In the genomic region with DNA sequence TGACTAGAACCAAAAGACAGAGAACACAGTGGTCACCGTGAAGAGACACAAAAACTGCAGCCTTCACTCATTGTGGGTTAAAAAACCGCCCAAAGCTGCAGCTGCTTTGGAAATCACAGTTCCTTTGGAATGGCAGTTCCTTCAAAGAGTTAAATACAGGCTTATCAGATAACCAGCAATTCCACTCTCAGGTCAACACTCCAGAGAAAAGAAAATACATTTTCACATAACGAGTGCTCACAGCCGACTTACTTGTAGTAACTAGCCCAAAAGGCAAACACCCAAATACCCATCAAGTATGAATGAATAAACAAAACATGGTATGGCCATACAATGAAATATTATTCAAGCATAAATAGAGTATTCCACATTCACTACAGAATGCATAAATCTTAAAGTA, we compare ENCODE assay signal across 17 mouse cellular contexts. TPM values are rescaled to one million over a fixed set of nuclear protein-coding genes. Genes with fewer than 3 reads are reported as not detected.
DNase-seq lines count a peak whose midpoint lies in the region; ATAC-seq and TF ChIP-seq lines count a peak whose summit lies in the region.
"Had no signal": no experiment of that assay in that cellular context is flagged by ENCODE, and none has a peak within 500 bp of the region (broad histone marks: within the 10 kb centered on the region; RNA-seq: fewer than 3 reads in every experiment).

No protein-coding gene starts in this region.

- no peak for TF ChIP-seq POLR2A in myocyte (IDR thresholded peaks at IDR 0.05; ENCODE audit: insufficient read length, low read depth)
- no peak for TF ChIP-seq POLR2A in cerebellum, adult 2 months (IDR thresholded peaks at IDR 0.05; ENCODE audit: borderline replicate concordance, insufficient read depth, low read length)

- H3K4me2 ChIP-seq in kidney, embryonic 16.5 days (replicated peaks; ENCODE audit: low read depth, low read length): no peak overlapping the region
- peak overlapping the region; percentile 70 for H3K4me2 ChIP-seq in forebrain, embryonic 12.5 days
- peak overlapping the region; percentile 66; the same call in 1 of the 2 replicates for H3K4me2 ChIP-seq in hindbrain, embryonic 14.5 days (replicated peaks)
- H3K4me2 ChIP-seq in myocyte (ENCODE audit: low read depth): peak overlapping the region; percentile 13
- H3K4me2 ChIP-seq: embryonic facial prominence, embryonic 15.5 days; limb, embryonic 12.5 days had no signal

- no peak for ATAC-seq in kidney, embryonic 16.5 days (ENCODE audit: low FRiP score, low TSS enrichment)
- no peak for ATAC-seq in forebrain, embryonic 12.5 days (ENCODE audit: low FRiP score)
- ATAC-seq in hindbrain, embryonic 14.5 days (ENCODE audit: low FRiP score): no peak
- ATAC-seq in erythroid progenitor cell, adult 5-6 weeks (replicated peaks; ENCODE audit: low FRiP score, poor library complexity, severe bottlenecking): no peak

- 0 out of 2 replicates have a peak overlapping the region, but pooled peaks have one; percentile 26 for H3K27ac ChIP-seq in kidney, embryonic 16.5 days (ENCODE audit: low read length)
- no peak overlapping the region; the same call in 1 of the 2 replicates for H3K27ac ChIP-seq in forebrain, embryonic 12.5 days
- no peak overlapping the region for H3K27ac ChIP-seq in hindbrain, embryonic 14.5 days
- no peak overlapping the region for H3K27ac ChIP-seq in cerebellum, adult 2 months (ENCODE audit: insufficient read depth, low read length)
- H3K27ac ChIP-seq: embryonic facial prominence, embryonic 15.5 days; kidney, postnatal 0 days; limb, embryonic 12.5 days had no signal

- H3K79me2 ChIP-seq in myocyte (ENCODE audit: control insufficient read depth, insufficient read depth): peaks cover 80% of the 10 kb centered on the region

- H3K4me3 ChIP-seq in kidney, embryonic 16.5 days (ENCODE audit: low read length): no peak overlapping the region
- H3K4me3 ChIP-seq in forebrain, embryonic 12.5 days (replicated peaks): no peak overlapping the region
- no peak overlapping the region for H3K4me3 ChIP-seq in hindbrain, embryonic 14.5 days (replicated peaks; ENCODE audit: low read length)
- no peak overlapping the region for H3K4me3 ChIP-seq in myocyte
- no peak overlapping the region for H3K4me3 ChIP-seq in cerebellum, adult 2 months (replicated peaks; ENCODE audit: insufficient read depth, low read depth, low read length)
- H3K4me3 ChIP-seq: embryonic facial prominence, embryonic 15.5 days; limb, embryonic 12.5 days had no signal

- H3ac ChIP-seq in myocyte (ENCODE audit: control insufficient read depth, insufficient read length): no peak overlapping the region

- no peak for DNase-seq in kidney, postnatal 4 days
- no peak for DNase-seq in hindbrain, embryonic 14.5 days (ENCODE audit: low spot score)
- no peak for DNase-seq in cerebellum, postnatal 14 days
- no peak for DNase-seq in cerebellum, adult 2 months
- DNase-seq: cerebellum, postnatal 25 days; heart, postnatal 10 days; layer of hippocampus, postnatal 36 days; lung, postnatal 36 days; right cerebral cortex, adult 18-20 months; thymus, postnatal 14 days had no signal

- no peaks in the 10 kb centered on the region for H3K36me3 ChIP-seq in kidney, embryonic 16.5 days (ENCODE audit: insufficient read depth, low read length)
- no peaks in the 10 kb centered on the region for H3K36me3 ChIP-seq in forebrain, embryonic 12.5 days (replicated peaks)
- no peaks in the 10 kb centered on the region for H3K36me3 ChIP-seq in hindbrain, embryonic 14.5 days (replicated peaks; ENCODE audit: control insufficient read depth, insufficient read depth)
- no peaks in the 10 kb centered on the region for H3K36me3 ChIP-seq in myocyte (ENCODE audit: control insufficient read depth, insufficient read depth)
- H3K36me3 ChIP-seq: embryonic facial prominence, embryonic 15.5 days; limb, embryonic 12.5 days had no signal

- WGBS in kidney, embryonic 16.5 days: 19% methylated on average over 4 of the region's 4 CpGs
- WGBS in forebrain, embryonic 12.5 days: 30% methylated on average over 4 of the region's 4 CpGs
- 39% methylated on average over 4 of the region's 4 CpGs for WGBS in hindbrain, embryonic 14.5 days
- WGBS in cerebellum, adult 2 months: 73% methylated on average over 4 of the region's 4 CpGs

- H3K4me1 ChIP-seq in kidney, embryonic 16.5 days (ENCODE audit: insufficient read depth, low read length): peaks cover 67% of the 10 kb centered on the region
- H3K4me1 ChIP-seq in forebrain, embryonic 12.5 days: peaks cover 67% of the 10 kb centered on the region
- peaks cover 56% of the 10 kb centered on the region for H3K4me1 ChIP-seq in hindbrain, embryonic 14.5 days (replicated peaks; ENCODE audit: control insufficient read depth, insufficient read depth, low read length)
- H3K4me1 ChIP-seq in cerebellum, adult 2 months (ENCODE audit: control insufficient read depth, insufficient read depth, low read length): peaks cover 11% of the 10 kb centered on the region

- no peak overlapping the region for H3K9ac ChIP-seq in kidney, embryonic 16.5 days (replicated peaks; ENCODE audit: low read length)
- H3K9ac ChIP-seq in forebrain, embryonic 12.5 days: no peak overlapping the region
- peak overlapping the region; percentile 4; the same call in 1 of the 2 replicates for H3K9ac ChIP-seq in hindbrain, embryonic 14.5 days
- H3K9ac ChIP-seq: embryonic facial prominence, embryonic 15.5 days; limb, embryonic 12.5 days had no signal

- no peaks in the 10 kb centered on the region for H3K27me3 ChIP-seq in kidney, embryonic 16.5 days (ENCODE audit: insufficient read depth, low read length)
- no peaks in the 10 kb centered on the region for H3K27me3 ChIP-seq in forebrain, embryonic 12.5 days
- no peaks in the 10 kb centered on the region for H3K27me3 ChIP-seq in hindbrain, embryonic 14.5 days (ENCODE audit: control insufficient read depth, insufficient read depth, low read length)
- no peaks in the 10 kb centered on the region for H3K27me3 ChIP-seq in myocyte (ENCODE audit: control insufficient read depth, insufficient read depth, insufficient read length)
- H3K27me3 ChIP-seq in cerebellum, adult 2 months (ENCODE audit: control insufficient read depth, insufficient read depth, low read length): no peaks in the 10 kb centered on the region
- H3K27me3 ChIP-seq: embryonic facial prominence, embryonic 15.5 days; limb, embryonic 12.5 days had no signal

- no peak for TF ChIP-seq CTCF in cerebellum, adult 2 months (IDR thresholded peaks at IDR 0.05; ENCODE audit: borderline replicate concordance, insufficient read depth, low read depth, low read length)

- no peaks in the 10 kb centered on the region for H3K9me3 ChIP-seq in kidney, embryonic 16.5 days (ENCODE audit: low read length)
- no peaks in the 10 kb centered on the region for H3K9me3 ChIP-seq in forebrain, embryonic 12.5 days
- H3K9me3 ChIP-seq in hindbrain, embryonic 14.5 days (ENCODE audit: control insufficient read depth, low read length): no peaks in the 10 kb centered on the region
- H3K9me3 ChIP-seq: embryonic facial prominence, embryonic 15.5 days; limb, embryonic 12.5 days had no signal

TF ChIP-seq in myocyte, 11 proteins besides CTCF, POLR2A, EP300 and RAD21:
- TF ChIP-seq POLR2AphosphoS2 (IDR thresholded peaks at IDR 0.05; ENCODE audit: insufficient read length, low read depth) (no peak), CEBPB (IDR thresholded peaks at IDR 0.05; ENCODE audit: insufficient read depth, poor library complexity, severe bottlenecking) (no peak), SRF (IDR thresholded peaks at IDR 0.05; ENCODE audit: control insufficient read depth, insufficient read length, low read depth) (no peak), MYOG (IDR thresholded peaks at IDR 0.05; ENCODE audit: control insufficient read depth in 1 of 3, insufficient read depth in 1 of 3, insufficient read length in 2 of 3, low read depth in 2 of 3) (no peak), TCF3 (IDR thresholded peaks at IDR 0.05; ENCODE audit: insufficient read length, low read depth) (no peak), REST (IDR thresholded peaks at IDR 0.05; ENCODE audit: insufficient read depth, insufficient read length) (no peak), MYOD1 (IDR thresholded peaks at IDR 0.05; ENCODE audit: control insufficient read depth in 1 of 3, insufficient read length in 2 of 3, low read depth in 2 of 3) (no peak), E2F4 (IDR thresholded peaks at IDR 0.05; ENCODE audit: insufficient read depth) (no peak), USF1 (IDR thresholded peaks at IDR 0.05; ENCODE audit: low read depth) (no peak), MAX (IDR thresholded peaks at IDR 0.05; ENCODE audit: low read depth) (no peak)

RNA-seq across cellular contexts. Expression of gene Coro1c, which starts 3.6 kb away (rescaled TPM):
- 122 and 126 TPM in 2 replicates for polyA plus RNA-seq in kidney, embryonic 16.5 days (2015; fragmentation: Nextera tagmentation; extraction: Ambion mirVana)
- polyA plus RNA-seq in forebrain, embryonic 12.5 days (2016; fragmentation: Nextera tagmentation; extraction: Ambion mirVana): 256 and 277 TPM in 2 replicates
- 172 and 177 TPM in 2 replicates for polyA plus RNA-seq in hindbrain, embryonic 14.5 days (2014; fragmentation: Nextera tagmentation; extraction: Ambion mirVana)
- 58.9 TPM for polyA plus RNA-seq in myocyte (2012; fragmentation: generic; extraction: Trizol)
- 90.2 and 94.1 TPM in 2 replicates for polyA plus RNA-seq in cerebellum, adult 2 months (2012; rRNA removed)
- 32.7 and 52.3 TPM in 2 replicates for total RNA-seq in erythroid progenitor cell, adult 5-6 weeks (2015; ENCODE audit: low replicate concordance)
- 43.4 and 52.9 TPM in 2 replicates for total RNA-seq in erythroid progenitor cell, adult 5-6 weeks (2017; ENCODE audit: low replicate concordance)
